In genomic region chr1:105660015-105660414, GRCm38 (mm10) we compare ENCODE assay signal across 10 mouse cellular contexts. TPM values are rescaled to one million over a fixed set of nuclear protein-coding genes. Genes with fewer than 3 reads are reported as not detected.
DNase-seq lines count a peak whose midpoint lies in the region; ATAC-seq and TF ChIP-seq lines count a peak whose summit lies in the region.
"Had no signal": no experiment of that assay in that cellular context is flagged by ENCODE, and none has a peak within 500 bp of the region (broad histone marks: within the 10 kb centered on the region; RNA-seq: fewer than 3 reads in every experiment).

No protein-coding gene starts in this region.

- no peak for ATAC-seq in liver, postnatal 0 days
- no peak for ATAC-seq in liver, embryonic 11.5 days (replicated peaks; ENCODE audit: low FRiP score)
- no peak for ATAC-seq in midbrain, embryonic 13.5 days

- H3K27ac ChIP-seq in liver, postnatal 0 days (ENCODE audit: low read depth), result no peak overlapping the region
- no peak overlapping the region for H3K27ac ChIP-seq in liver, embryonic 11.5 days (ENCODE audit: low read depth, low read length)
- H3K27ac ChIP-seq in midbrain, embryonic 13.5 days, result no peak overlapping the region
- H3K27ac ChIP-seq: hindbrain, embryonic 15.5 days had no signal

- H3K27me3 ChIP-seq in liver, postnatal 0 days (ENCODE audit: insufficient read depth, low read length), result no peaks in the 10 kb centered on the region
- H3K27me3 ChIP-seq in liver, embryonic 11.5 days (replicated peaks; ENCODE audit: control insufficient read depth, insufficient read depth, low read length), result no peaks in the 10 kb centered on the region
- no peaks in the 10 kb centered on the region for H3K27me3 ChIP-seq in midbrain, embryonic 13.5 days
- H3K27me3 ChIP-seq: hindbrain, embryonic 15.5 days had no signal

- H3K4me2 ChIP-seq in liver, postnatal 0 days (ENCODE audit: low read depth, low read length), result no peak overlapping the region
- no peak overlapping the region for H3K4me2 ChIP-seq in liver, embryonic 11.5 days
- H3K4me2 ChIP-seq in midbrain, embryonic 13.5 days (replicated peaks), result no peak overlapping the region
- H3K4me2 ChIP-seq: hindbrain, embryonic 15.5 days had no signal

- no peak overlapping the region for H3K9ac ChIP-seq in liver, postnatal 0 days (replicated peaks)
- no peak overlapping the region for H3K9ac ChIP-seq in liver, embryonic 11.5 days (ENCODE audit: low read depth, low read length)
- H3K9ac ChIP-seq in midbrain, embryonic 13.5 days (replicated peaks), result no peak overlapping the region
- H3K9ac ChIP-seq: hindbrain, embryonic 15.5 days had no signal

- peaks cover 10% of the 10 kb centered on the region for H3K4me1 ChIP-seq in liver, postnatal 0 days (ENCODE audit: insufficient read depth)
- no peaks in the 10 kb centered on the region; the same call in 1 of the 2 replicates for H3K4me1 ChIP-seq in liver, embryonic 11.5 days (replicated peaks; ENCODE audit: control insufficient read depth, insufficient read depth, low read length)
- H3K4me1 ChIP-seq in midbrain, embryonic 13.5 days (replicated peaks), result peaks cover 11% of the 10 kb centered on the region

- TF ChIP-seq EP300 in liver, postnatal 0 days (IDR thresholded peaks at IDR 0.05; ENCODE audit: low read depth), result 0 out of 2 replicates have a peak, but pooled peaks have one; percentile 14

- 23% methylated on average over 3 of the region's 3 CpGs for WGBS in liver, postnatal 0 days (ENCODE audit: insufficient replicate concordance)
- 24% methylated on average over 3 of the region's 3 CpGs for WGBS in liver, embryonic 11.5 days
- 19% methylated on average over 3 of the region's 3 CpGs for WGBS in midbrain, embryonic 13.5 days

- no peak overlapping the region for H3K4me3 ChIP-seq in liver, postnatal 0 days (ENCODE audit: low read depth, low read length)
- H3K4me3 ChIP-seq in liver, embryonic 11.5 days (ENCODE audit: low read depth, low read length), result no peak overlapping the region
- H3K4me3 ChIP-seq in midbrain, embryonic 13.5 days (replicated peaks), result no peak overlapping the region
- H3K4me3 ChIP-seq: hindbrain, embryonic 15.5 days; myocyte had no signal

- no peaks in the 10 kb centered on the region for H3K9me3 ChIP-seq in liver, postnatal 0 days (ENCODE audit: low read length)
- H3K9me3 ChIP-seq in liver, embryonic 11.5 days (ENCODE audit: control insufficient read depth, low read length), result no peaks in the 10 kb centered on the region
- no peaks in the 10 kb centered on the region for H3K9me3 ChIP-seq in midbrain, embryonic 13.5 days
- H3K9me3 ChIP-seq: hindbrain, embryonic 15.5 days had no signal

- peak; percentile 85 for TF ChIP-seq CTCF in liver, postnatal 0 days (IDR thresholded peaks at IDR 0.05; ENCODE audit: low read depth)

- peak; percentile 64 for DNase-seq in gastrocnemius, adult 18-20 months (ENCODE audit: low spot score)
- no peak for DNase-seq in gastrocnemius, postnatal 4 days (ENCODE audit: low spot score in 2 of 2)
- DNase-seq in liver, postnatal 0 days, result no peak
- DNase-seq in liver, embryonic 11.5 days (ENCODE audit: low spot score), result no peak
- DNase-seq in NIH3T3 (ENCODE audit: low read depth), result peak; percentile 87
- peak; percentile 26 for DNase-seq in heart, postnatal 4 days
- DNase-seq in retina, postnatal 1 day, result peak; percentile 71

- peaks cover 18% of the 10 kb centered on the region for H3K36me3 ChIP-seq in liver, postnatal 0 days (replicated peaks; ENCODE audit: insufficient read depth, low read length)
- H3K36me3 ChIP-seq in liver, embryonic 11.5 days (ENCODE audit: control insufficient read depth, insufficient read depth, low read length), result no peaks in the 10 kb centered on the region
- peaks cover 5% of the 10 kb centered on the region; the same call in 1 of the 2 replicates for H3K36me3 ChIP-seq in midbrain, embryonic 13.5 days

RNA-seq across cellular contexts. Expression of gene Pign, which starts 3.5 kb away (rescaled TPM):
- 1 to 10 TPM; 7.7 to 9.9 TPM for total RNA-seq in gastrocnemius, adult 18-20 months (2021)
- total RNA-seq in gastrocnemius, postnatal 4 days (2021), result 10 to 100 TPM; 18.7 to 25.0 TPM
- 2.5 and 3.4 TPM in 2 replicates for polyA plus RNA-seq in liver, postnatal 0 days (2015; fragmentation: Nextera tagmentation; extraction: Ambion mirVana)
- 13.7 and 16.2 TPM in 2 replicates for polyA plus RNA-seq in liver, embryonic 11.5 days (2014; fragmentation: Nextera tagmentation; extraction: Ambion mirVana)
- total RNA-seq in heart, postnatal 4 days (2021), result 10 to 100 TPM; 23.6 to 25.7 TPM
- 12.1 and 13.1 TPM in 2 replicates for polyA plus RNA-seq in midbrain, embryonic 13.5 days (2015; fragmentation: Nextera tagmentation; extraction: Ambion mirVana)

RNA-seq across cellular contexts. Expression of gene Relch, which starts 3.6 kb away (rescaled TPM):
- total RNA-seq in gastrocnemius, adult 18-20 months (2021), result 1 to 10 TPM; 8.4 to 9.7 TPM
- 10 to 100 TPM; 27.8 to 29.0 TPM for total RNA-seq in gastrocnemius, postnatal 4 days (2021)
- polyA plus RNA-seq in liver, postnatal 0 days (2015; fragmentation: Nextera tagmentation; extraction: Ambion mirVana), result 10.5 and 11.5 TPM in 2 replicates
- polyA plus RNA-seq in liver, embryonic 11.5 days (2014; fragmentation: Nextera tagmentation; extraction: Ambion mirVana), result 24.0 and 25.1 TPM in 2 replicates
- total RNA-seq in heart, postnatal 4 days (2021), result 10 to 100 TPM; 28.4 to 35.7 TPM
- polyA plus RNA-seq in midbrain, embryonic 13.5 days (2015; fragmentation: Nextera tagmentation; extraction: Ambion mirVana), result 40.8 and 42.8 TPM in 2 replicates

Comparison
In these comparisons a context has a peak if more than half of its experiments do, and no peak if none do; other contexts are left out.
1. DNase-seq: peak in gastrocnemius, adult 18-20 months (single experiment), NIH3T3 (single experiment), heart, postnatal 4 days (single experiment) and retina, postnatal 1 day (single experiment); none in gastrocnemius, postnatal 4 days (0 of 2), liver, postnatal 0 days (single experiment) and liver, embryonic 11.5 days (single experiment).